ENCODE assay signal across 8 mouse cellular contexts in the genomic region with DNA sequence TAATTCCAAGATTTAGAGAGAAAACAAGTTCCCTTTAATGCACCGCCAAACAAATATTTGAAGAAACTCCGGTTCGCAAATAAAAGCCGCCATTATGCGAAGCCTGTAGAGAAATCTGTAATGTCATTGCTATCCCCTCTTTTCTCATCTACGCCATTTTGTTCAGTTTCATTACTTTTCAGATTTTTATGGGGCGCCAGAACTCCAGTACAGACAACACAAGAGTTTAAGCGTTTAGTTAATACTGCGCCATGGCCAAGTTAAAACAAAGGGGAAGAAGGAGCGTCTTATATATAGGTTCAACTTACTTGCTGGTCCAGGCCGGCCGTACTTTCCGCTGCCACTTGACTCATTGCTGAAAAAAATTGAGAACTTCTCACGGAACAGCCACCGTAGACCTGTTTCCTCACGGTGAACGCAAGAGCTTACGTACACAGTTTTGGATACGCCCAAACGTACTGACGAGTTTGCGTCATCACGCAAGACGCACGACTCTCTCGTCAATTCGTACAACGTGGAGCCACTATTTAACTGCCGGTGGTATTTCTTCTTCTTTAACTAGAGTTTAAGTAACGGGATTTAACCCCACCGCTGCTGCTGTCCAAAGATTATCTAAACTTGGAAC. TPM values are rescaled to one million over a fixed set of nuclear protein-coding genes. Genes with fewer than 3 reads are reported as not detected.
DNase-seq lines count a peak whose midpoint lies in the region; ATAC-seq and TF ChIP-seq lines count a peak whose summit lies in the region.

A gene (minus strand): TSS at position 459 of the 625 bp plus-strand sequence.

- ATAC-seq in embryonic facial prominence, embryonic 12.5 days (ENCODE audit: insufficient number of reproducible peaks, insufficient read depth, low FRiP score, low TSS enrichment) = peak; percentile 80; the same call in 1 of the 2 replicates
- ATAC-seq in heart, embryonic 11.5 days (replicated peaks; ENCODE audit: insufficient number of reproducible peaks, low FRiP score, low TSS enrichment) = peak; percentile 73; the same call in 1 of the 2 replicates
- peak; percentile 91 for ATAC-seq in kidney, postnatal 0 days (replicated peaks; ENCODE audit: low FRiP score, low read depth)

- peak; percentile 89 for DNase-seq in R1 (ENCODE audit: low read depth, low spot score)
- peak; percentile 82 for DNase-seq in kidney, postnatal 0 days (ENCODE audit: low spot score)
- peak; percentile 74 for DNase-seq in lung, postnatal 14 days
- peak; percentile 68 for DNase-seq in retina, embryonic 14.5 days (ENCODE audit: low spot score)
- no peak for DNase-seq in adipocyte (ENCODE audit: low spot score)

- peaks cover 12% of the 10 kb centered on the region for H3K36me3 ChIP-seq in E14TG2a.4 (ENCODE audit: insufficient read depth, low read length)
- H3K36me3 ChIP-seq in embryonic facial prominence, embryonic 12.5 days = no peaks in the 10 kb centered on the region
- H3K36me3 ChIP-seq in heart, embryonic 11.5 days (ENCODE audit: control insufficient read depth, insufficient read depth, low read length) = no peaks in the 10 kb centered on the region
- H3K36me3 ChIP-seq in kidney, postnatal 0 days (ENCODE audit: insufficient read depth, low read length) = no peaks in the 10 kb centered on the region

- WGBS in embryonic facial prominence, embryonic 12.5 days = under 1% methylated on average over 31 of the region's 31 CpGs
- 5% methylated on average over 27 of the region's 31 CpGs for WGBS in heart, embryonic 11.5 days (ENCODE audit: insufficient replicate concordance)
- 4% methylated on average over 22 of the region's 31 CpGs for WGBS in kidney, postnatal 0 days

- no peak for TF ChIP-seq CTCF in E14TG2a.4 (conservative IDR thresholded peaks at IDR 0.05; ENCODE audit: low read length)
- no peak for TF ChIP-seq CTCF in kidney, postnatal 0 days (IDR thresholded peaks at IDR 0.05; ENCODE audit: low read depth)

- no peaks in the 10 kb centered on the region for H3K4me1 ChIP-seq in E14TG2a.4 (replicated peaks; ENCODE audit: low read depth, low read length)
- H3K4me1 ChIP-seq in embryonic facial prominence, embryonic 12.5 days = no peaks in the 10 kb centered on the region
- H3K4me1 ChIP-seq in heart, embryonic 11.5 days (ENCODE audit: control insufficient read depth, insufficient read depth, low read length) = no peaks in the 10 kb centered on the region
- H3K4me1 ChIP-seq in kidney, postnatal 0 days (replicated peaks; ENCODE audit: insufficient read depth, low read length) = no peaks in the 10 kb centered on the region

- H3K27ac ChIP-seq in embryonic facial prominence, embryonic 12.5 days = 0 out of 2 replicates have a peak within 1 kb of the TSS, but pooled peaks have one; percentile 67
- peak within 1 kb of the TSS; percentile 41; the same call in 1 of the 2 replicates for H3K27ac ChIP-seq in heart, embryonic 11.5 days (ENCODE audit: low read depth, low read length)
- peak within 1 kb of the TSS; percentile 79 for H3K27ac ChIP-seq in kidney, postnatal 0 days

- H3K27me3 ChIP-seq in E14TG2a.4 (ENCODE audit: insufficient read depth, low read length) = no peaks in the 10 kb centered on the region
- no peaks in the 10 kb centered on the region for H3K27me3 ChIP-seq in embryonic facial prominence, embryonic 12.5 days
- H3K27me3 ChIP-seq in heart, embryonic 11.5 days (ENCODE audit: control insufficient read depth, insufficient read depth, low read length) = no peaks in the 10 kb centered on the region
- no peaks in the 10 kb centered on the region for H3K27me3 ChIP-seq in kidney, postnatal 0 days (ENCODE audit: insufficient read depth, low read length)

- peak within 1 kb of the TSS; percentile 79 for H3K4me3 ChIP-seq in E14TG2a.4 (replicated peaks; ENCODE audit: low read length)
- peak within 1 kb of the TSS; percentile 38 for H3K4me3 ChIP-seq in embryonic facial prominence, embryonic 12.5 days
- peak within 1 kb of the TSS; percentile 43 for H3K4me3 ChIP-seq in heart, embryonic 11.5 days (ENCODE audit: low read depth, low read length)
- H3K4me3 ChIP-seq in kidney, postnatal 0 days (replicated peaks; ENCODE audit: low read depth, low read length) = peak within 1 kb of the TSS; percentile 38

- no peaks in the 10 kb centered on the region; the same call in 1 of the 2 replicates for H3K9me3 ChIP-seq in E14TG2a.4 (ENCODE audit: low read length)
- no peaks in the 10 kb centered on the region for H3K9me3 ChIP-seq in embryonic facial prominence, embryonic 12.5 days
- no peaks in the 10 kb centered on the region for H3K9me3 ChIP-seq in heart, embryonic 11.5 days (replicated peaks; ENCODE audit: control insufficient read depth, low read length)
- no peaks in the 10 kb centered on the region for H3K9me3 ChIP-seq in kidney, postnatal 0 days (replicated peaks; ENCODE audit: low read length)

- peak within 1 kb of the TSS; percentile 30; the same call in 1 of the 2 replicates for H3K9ac ChIP-seq in embryonic facial prominence, embryonic 12.5 days
- peak within 1 kb of the TSS; percentile 59 for H3K9ac ChIP-seq in heart, embryonic 11.5 days (ENCODE audit: low read depth, low read length)
- H3K9ac ChIP-seq in kidney, postnatal 0 days (ENCODE audit: low read depth, low read length) = peak within 1 kb of the TSS; percentile 46; the same call in 1 of the 2 replicates

- H3K4me2 ChIP-seq in embryonic facial prominence, embryonic 12.5 days (replicated peaks) = peak within 1 kb of the TSS; percentile 35
- H3K4me2 ChIP-seq in heart, embryonic 11.5 days = no peak within 1 kb of the TSS
- H3K4me2 ChIP-seq in kidney, postnatal 0 days (ENCODE audit: low read length) = peak within 1 kb of the TSS; percentile 23; the same call in 1 of the 2 replicates

RNA-seq across cellular contexts. Expression of the gene that starts here (rescaled TPM):
- polyA plus RNA-seq in embryonic facial prominence, embryonic 12.5 days (2016; fragmentation: Nextera tagmentation; extraction: Ambion mirVana) = 23.4 and 32.6 TPM in 2 replicates
- polyA plus RNA-seq in heart, embryonic 11.5 days (2014; fragmentation: Nextera tagmentation; extraction: Ambion mirVana) = 12.5 and 18.8 TPM in 2 replicates
- polyA plus RNA-seq in kidney, postnatal 0 days (2015; fragmentation: Nextera tagmentation; extraction: Ambion mirVana) = 33.7 and 36.9 TPM in 2 replicates
